Mouse (Mus musculus): Measurements from ENCODE around the gene Mat1a. TPM values are rescaled to one million over a fixed set of nuclear protein-coding genes. Genes with fewer than 3 reads are reported as not detected.

The Mat1a gene
- polyA plus RNA-seq, 1 experiment = 0.57 TPM

GRCm38 (mm10) chr14:41127997-41128396 lies 23.2 kb downstream of the Mat1a start:
- Histone ChIP-seq H3K27ac (ENCODE audit: control insufficient read depth, insufficient read depth, low read length) (no peak overlapping the region), H3K4me3 (ENCODE audit: control insufficient read depth, insufficient read depth, low read length) (no peak overlapping the region), H3K4me1 (replicated peaks; ENCODE audit: control insufficient read depth, insufficient read depth, low read length) (no peaks in the 10 kb centered on the region), H3K36me3 (ENCODE audit: control insufficient read depth, insufficient read depth, low read length) (no peaks in the 10 kb centered on the region), H3K27me3 (ENCODE audit: control insufficient read depth, insufficient read depth, low read length) (no peaks in the 10 kb centered on the region)
- 18% methylated on average over 4 of the region's 4 CpGs for WGBS
- TF ChIP-seq POLR2A (IDR thresholded peaks at IDR 0.05; ENCODE audit: control insufficient read depth, extremely low read depth, insufficient read depth, low read length, poor library complexity) (no peak), CTCF (IDR thresholded peaks at IDR 0.05; ENCODE audit: borderline replicate concordance, control insufficient read depth, extremely low read depth, insufficient read depth, low read length, poor library complexity) (no peak)
- DNase-seq = no peak

GRCm38 (mm10) chr14:41131540-41131939 lies 26.7 kb downstream of the Mat1a start, which contains the start of gene Sftpa1:
Gene Sftpa1 (plus strand): TSS chr14:41131782.
- Histone ChIP-seq H3K27me3 (ENCODE audit: control insufficient read depth, insufficient read depth, low read length) (no peaks in the 10 kb centered on the region), H3K4me1 (replicated peaks; ENCODE audit: control insufficient read depth, insufficient read depth, low read length) (no peaks in the 10 kb centered on the region), H3K36me3 (ENCODE audit: control insufficient read depth, insufficient read depth, low read length) (no peaks in the 10 kb centered on the region), H3K27ac (ENCODE audit: control insufficient read depth, insufficient read depth, low read length) (no peak within 1 kb of the TSS), H3K4me3 (ENCODE audit: control insufficient read depth, insufficient read depth, low read length) (no peak within 1 kb of the TSS)
- 82% methylated on average over 7 of the region's 7 CpGs for WGBS
- TF ChIP-seq POLR2A (IDR thresholded peaks at IDR 0.05; ENCODE audit: control insufficient read depth, extremely low read depth, insufficient read depth, low read length, poor library complexity) = no peak
- TF ChIP-seq CTCF (IDR thresholded peaks at IDR 0.05; ENCODE audit: borderline replicate concordance, control insufficient read depth, extremely low read depth, insufficient read depth, low read length, poor library complexity) = no peak
- DNase-seq = no peak

GRCm38 (mm10) chr14:41137006-41137405 lies 32.2 kb downstream of the Mat1a start:
- TF ChIP-seq CTCF (IDR thresholded peaks at IDR 0.05; ENCODE audit: borderline replicate concordance, control insufficient read depth, extremely low read depth, insufficient read depth, low read length, poor library complexity) = no peak
- TF ChIP-seq POLR2A (IDR thresholded peaks at IDR 0.05; ENCODE audit: control insufficient read depth, extremely low read depth, insufficient read depth, low read length, poor library complexity) = no peak
- H3K27ac ChIP-seq (ENCODE audit: control insufficient read depth, insufficient read depth, low read length) = no peak overlapping the region
- no peaks in the 10 kb centered on the region for H3K27me3 ChIP-seq (ENCODE audit: control insufficient read depth, insufficient read depth, low read length)
- no peak for DNase-seq
- no peaks in the 10 kb centered on the region for H3K36me3 ChIP-seq (ENCODE audit: control insufficient read depth, insufficient read depth, low read length)
- no peaks in the 10 kb centered on the region for H3K4me1 ChIP-seq (replicated peaks; ENCODE audit: control insufficient read depth, insufficient read depth, low read length)
- no peak overlapping the region for H3K4me3 ChIP-seq (ENCODE audit: control insufficient read depth, insufficient read depth, low read length)

GRCm38 (mm10) chr14:41140686-41141085 lies 35.9 kb downstream of the Mat1a start:
- TF ChIP-seq CTCF (IDR thresholded peaks at IDR 0.05; ENCODE audit: borderline replicate concordance, control insufficient read depth, extremely low read depth, insufficient read depth, low read length, poor library complexity) (no peak), POLR2A (IDR thresholded peaks at IDR 0.05; ENCODE audit: control insufficient read depth, extremely low read depth, insufficient read depth, low read length, poor library complexity) (no peak)
- Histone ChIP-seq H3K4me1 (replicated peaks; ENCODE audit: control insufficient read depth, insufficient read depth, low read length) (no peaks in the 10 kb centered on the region), H3K27me3 (ENCODE audit: control insufficient read depth, insufficient read depth, low read length) (no peaks in the 10 kb centered on the region), H3K4me3 (ENCODE audit: control insufficient read depth, insufficient read depth, low read length) (no peak overlapping the region), H3K27ac (ENCODE audit: control insufficient read depth, insufficient read depth, low read length) (no peak overlapping the region), H3K36me3 (ENCODE audit: control insufficient read depth, insufficient read depth, low read length) (no peaks in the 10 kb centered on the region)
- 91% methylated on average over 1 of the region's 1 CpGs for WGBS
- DNase-seq = no peak

GRCm38 (mm10) chr14:41146035-41146434 lies 41.2 kb downstream of the Mat1a start:
- WGBS = 78% methylated on average over 6 of the region's 6 CpGs
- Histone ChIP-seq H3K27me3 (ENCODE audit: control insufficient read depth, insufficient read depth, low read length) (no peaks in the 10 kb centered on the region), H3K36me3 (ENCODE audit: control insufficient read depth, insufficient read depth, low read length) (no peaks in the 10 kb centered on the region), H3K4me3 (ENCODE audit: control insufficient read depth, insufficient read depth, low read length) (no peak overlapping the region), H3K27ac (ENCODE audit: control insufficient read depth, insufficient read depth, low read length) (no peak overlapping the region), H3K4me1 (replicated peaks; ENCODE audit: control insufficient read depth, insufficient read depth, low read length) (no peaks in the 10 kb centered on the region)
- no peak for DNase-seq
- TF ChIP-seq CTCF (IDR thresholded peaks at IDR 0.05; ENCODE audit: borderline replicate concordance, control insufficient read depth, extremely low read depth, insufficient read depth, low read length, poor library complexity) (no peak), POLR2A (IDR thresholded peaks at IDR 0.05; ENCODE audit: control insufficient read depth, extremely low read depth, insufficient read depth, low read length, poor library complexity) (no peak)

- Histone ChIP-seq H3K27ac (ENCODE audit: control insufficient read depth, insufficient read depth, low read length) (no peak overlapping the region), H3K4me1 (replicated peaks; ENCODE audit: control insufficient read depth, insufficient read depth, low read length) (no peaks in the 10 kb centered on the region), H3K27me3 (ENCODE audit: control insufficient read depth, insufficient read depth, low read length) (no peaks in the 10 kb centered on the region), H3K4me3 (ENCODE audit: control insufficient read depth, insufficient read depth, low read length) (no peak overlapping the region), H3K36me3 (ENCODE audit: control insufficient read depth, insufficient read depth, low read length) (no peaks in the 10 kb centered on the region)
- no peak for DNase-seq
- no peak for TF ChIP-seq POLR2A (IDR thresholded peaks at IDR 0.05; ENCODE audit: control insufficient read depth, extremely low read depth, insufficient read depth, low read length, poor library complexity)
- no peak for TF ChIP-seq CTCF (IDR thresholded peaks at IDR 0.05; ENCODE audit: borderline replicate concordance, control insufficient read depth, extremely low read depth, insufficient read depth, low read length, poor library complexity)
- 68% methylated on average over 3 of the region's 3 CpGs for WGBS
Measured at GRCm38 (mm10) chr14:41146922-41147321, 42.1 kb downstream of the Mat1a start.

GRCm38 (mm10) chr14:41147356-41147755 lies 42.5 kb downstream of the Mat1a start:
- Histone ChIP-seq H3K36me3 (ENCODE audit: control insufficient read depth, insufficient read depth, low read length) (no peaks in the 10 kb centered on the region), H3K27ac (ENCODE audit: control insufficient read depth, insufficient read depth, low read length) (no peak overlapping the region), H3K4me1 (replicated peaks; ENCODE audit: control insufficient read depth, insufficient read depth, low read length) (no peaks in the 10 kb centered on the region), H3K27me3 (ENCODE audit: control insufficient read depth, insufficient read depth, low read length) (no peaks in the 10 kb centered on the region), H3K4me3 (ENCODE audit: control insufficient read depth, insufficient read depth, low read length) (no peak overlapping the region)
- WGBS = 92% methylated on average over 2 of the region's 2 CpGs
- no peak for DNase-seq
- no peak for TF ChIP-seq POLR2A (IDR thresholded peaks at IDR 0.05; ENCODE audit: control insufficient read depth, extremely low read depth, insufficient read depth, low read length, poor library complexity)
- TF ChIP-seq CTCF (IDR thresholded peaks at IDR 0.05; ENCODE audit: borderline replicate concordance, control insufficient read depth, extremely low read depth, insufficient read depth, low read length, poor library complexity) = no peak
